In the genomic region with DNA sequence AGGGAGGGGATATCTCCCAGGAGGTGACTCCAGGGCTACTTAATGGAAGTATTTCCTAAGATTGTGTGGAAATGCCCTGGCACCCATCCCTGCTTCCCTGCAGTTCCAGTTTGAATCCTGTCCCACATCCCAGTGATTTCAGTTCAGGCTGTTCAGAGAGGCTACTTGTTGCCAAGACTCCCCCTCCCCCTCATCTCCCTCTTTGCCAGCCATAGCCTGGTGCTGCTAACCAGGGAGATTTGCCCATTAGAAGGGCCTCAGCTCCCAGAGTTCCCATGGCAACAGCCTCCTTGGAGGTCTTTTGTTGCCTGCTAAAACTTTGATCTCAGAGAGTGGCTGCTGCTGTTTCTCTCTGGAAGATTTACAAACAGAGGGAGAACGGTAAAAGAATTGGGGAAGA, we compare ENCODE assay signal across 9 mouse cellular contexts. TPM values are rescaled to one million over a fixed set of nuclear protein-coding genes. Genes with fewer than 3 reads are reported as not detected.
DNase-seq lines count a peak whose midpoint lies in the region; ATAC-seq and TF ChIP-seq lines count a peak whose summit lies in the region.
"Had no signal": no experiment of that assay in that cellular context is flagged by ENCODE, and none has a peak within 500 bp of the region (broad histone marks: within the 10 kb centered on the region; RNA-seq: fewer than 3 reads in every experiment).

No protein-coding gene starts in this region.

- H3K4me3 ChIP-seq in lung, postnatal 0 days (ENCODE audit: low read depth, low read length): no peak overlapping the region
- no peak overlapping the region for H3K4me3 ChIP-seq in hindbrain, embryonic 14.5 days (replicated peaks; ENCODE audit: low read length)
- H3K4me3 ChIP-seq: heart, embryonic 15.5 days had no signal

- ATAC-seq in lung, postnatal 0 days: no peak
- peak; percentile 78 for ATAC-seq in hindbrain, embryonic 14.5 days (ENCODE audit: low FRiP score)

- DNase-seq in lung, postnatal 0 days (ENCODE audit: low spot score): peak; percentile 21
- no peak for DNase-seq in lung, postnatal 25 days (ENCODE audit: low spot score)
- peak; percentile 72 for DNase-seq in embryo, embryonic 9.5 days (ENCODE audit: extremely low spot score)
- DNase-seq in hindbrain, embryonic 14.5 days (ENCODE audit: low spot score): peak; percentile 77
- DNase-seq in mesoderm, embryonic 11.5 days (ENCODE audit: low read depth, low spot score): peak; percentile 79
- peak; percentile 56 for DNase-seq in testis, postnatal 10 days (ENCODE audit: low spot score)
- DNase-seq in thymus, postnatal 4 days: no peak
- DNase-seq in gastrocnemius, postnatal 10 days: no peak

- H3K4me1 ChIP-seq in lung, postnatal 0 days (ENCODE audit: insufficient read depth, low read depth, low read length): 0 out of 2 replicates have a peak, but pooled peaks cover 8% of the 10 kb centered on the region
- peaks cover 66% of the 10 kb centered on the region for H3K4me1 ChIP-seq in hindbrain, embryonic 14.5 days (replicated peaks; ENCODE audit: control insufficient read depth, insufficient read depth, low read length)

- no peak overlapping the region for H3K27ac ChIP-seq in lung, postnatal 0 days (ENCODE audit: low read length)
- H3K27ac ChIP-seq in hindbrain, embryonic 14.5 days: peak overlapping the region; percentile 76
- H3K27ac ChIP-seq: heart, embryonic 15.5 days had no signal

- TF ChIP-seq EP300 in lung, postnatal 0 days (IDR thresholded peaks at IDR 0.05): no peak

- H3K9me3 ChIP-seq in lung, postnatal 0 days (ENCODE audit: low read length): no peaks in the 10 kb centered on the region
- H3K9me3 ChIP-seq in hindbrain, embryonic 14.5 days (ENCODE audit: control insufficient read depth, low read length): no peaks in the 10 kb centered on the region
- H3K9me3 ChIP-seq: heart, embryonic 15.5 days had no signal

- 27% methylated on average over 1 of the region's 1 CpGs for WGBS in lung, postnatal 0 days
- 0% methylated on average over 1 of the region's 1 CpGs for WGBS in hindbrain, embryonic 14.5 days

- TF ChIP-seq CTCF in lung, postnatal 0 days (IDR thresholded peaks at IDR 0.05): no peak

- no peak overlapping the region for H3K9ac ChIP-seq in lung, postnatal 0 days (replicated peaks; ENCODE audit: low read depth)
- no peak overlapping the region for H3K9ac ChIP-seq in hindbrain, embryonic 14.5 days
- H3K9ac ChIP-seq: heart, embryonic 15.5 days had no signal

- H3K4me2 ChIP-seq in lung, postnatal 0 days (replicated peaks; ENCODE audit: low read depth, low read length): no peak overlapping the region
- H3K4me2 ChIP-seq in hindbrain, embryonic 14.5 days (replicated peaks): peak overlapping the region; percentile 0; the same call in 1 of the 2 replicates
- H3K4me2 ChIP-seq: heart, embryonic 15.5 days had no signal

- H3K27me3 ChIP-seq in lung, postnatal 0 days (replicated peaks; ENCODE audit: insufficient read depth, low read length): no peaks in the 10 kb centered on the region
- no peaks in the 10 kb centered on the region for H3K27me3 ChIP-seq in hindbrain, embryonic 14.5 days (ENCODE audit: control insufficient read depth, insufficient read depth, low read length)

- H3K36me3 ChIP-seq in lung, postnatal 0 days (ENCODE audit: insufficient read depth, low read length): no peaks in the 10 kb centered on the region
- no peaks in the 10 kb centered on the region for H3K36me3 ChIP-seq in hindbrain, embryonic 14.5 days (replicated peaks; ENCODE audit: control insufficient read depth, insufficient read depth)
- H3K36me3 ChIP-seq: heart, embryonic 15.5 days had no signal

RNA-seq across cellular contexts. Expression of gene Ildr2, which starts 26.6 kb away (rescaled TPM):
- 0.79 and 1.1 TPM in 2 replicates for polyA plus RNA-seq in lung, postnatal 0 days (2015; fragmentation: Nextera tagmentation; extraction: Ambion mirVana)
- polyA plus RNA-seq in hindbrain, embryonic 14.5 days (2014; fragmentation: Nextera tagmentation; extraction: Ambion mirVana): 3.6 and 4.1 TPM in 2 replicates
- total RNA-seq in gastrocnemius, postnatal 10 days (2021): 1 to 10 TPM; 2.6 to 3.4 TPM

RNA-seq across cellular contexts. Expression of gene Mael, which starts 42.0 kb away (rescaled TPM):
- not detected in 2 replicates for polyA plus RNA-seq in lung, postnatal 0 days (2015; fragmentation: Nextera tagmentation; extraction: Ambion mirVana)
- polyA plus RNA-seq in hindbrain, embryonic 14.5 days (2014; fragmentation: Nextera tagmentation; extraction: Ambion mirVana): 0.20 TPM in 1 of 2 replicates, not detected in the other
- not detected for total RNA-seq in gastrocnemius, postnatal 10 days (2021)

Comparison
In these comparisons a context has a peak if more than half of its experiments do, and no peak if none do; other contexts are left out.
1. DNase-seq: peak in lung, postnatal 0 days (single experiment), embryo, embryonic 9.5 days (single experiment), hindbrain, embryonic 14.5 days (single experiment), mesoderm, embryonic 11.5 days (single experiment) and testis, postnatal 10 days (single experiment); none in lung, postnatal 25 days (single experiment), thymus, postnatal 4 days (single experiment) and gastrocnemius, postnatal 10 days (single experiment).